Mouse (Mus musculus) thymus, postnatal 25 days (tissue): ENCODE measurements at regions not wholly inside any gene's neighbourhood (a gene's known extent, or its start where the extent isn't known, plus 50 kb on each side); places are given as distances from the start of the nearest gene placed in this dataset.

Source experiments
- DNase-seq: peaks from one replicate; pipeline ENCODE4 v3.0.0; 2022

DNA sequence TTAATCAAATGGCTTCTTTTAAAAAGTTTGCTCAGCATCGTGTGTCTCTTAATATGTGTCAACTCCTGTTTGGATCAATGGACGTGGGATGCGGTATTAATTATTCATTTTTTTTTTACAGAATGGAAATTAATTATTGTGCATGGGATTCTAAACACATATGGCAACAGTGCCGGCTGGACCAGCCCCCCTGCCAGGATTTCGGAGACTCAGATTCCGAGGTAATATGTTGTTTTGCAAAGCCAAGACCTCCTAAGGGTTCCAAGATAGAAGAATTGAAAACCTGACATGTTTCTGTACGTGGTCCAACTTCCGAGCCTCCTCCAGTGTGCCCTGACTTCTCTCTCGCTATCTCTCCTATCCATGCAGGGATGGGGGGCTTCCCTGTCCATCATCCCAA, 170.4 kb downstream of the 3110018I06Rik start:
- no peak for DNase-seq

DNA sequence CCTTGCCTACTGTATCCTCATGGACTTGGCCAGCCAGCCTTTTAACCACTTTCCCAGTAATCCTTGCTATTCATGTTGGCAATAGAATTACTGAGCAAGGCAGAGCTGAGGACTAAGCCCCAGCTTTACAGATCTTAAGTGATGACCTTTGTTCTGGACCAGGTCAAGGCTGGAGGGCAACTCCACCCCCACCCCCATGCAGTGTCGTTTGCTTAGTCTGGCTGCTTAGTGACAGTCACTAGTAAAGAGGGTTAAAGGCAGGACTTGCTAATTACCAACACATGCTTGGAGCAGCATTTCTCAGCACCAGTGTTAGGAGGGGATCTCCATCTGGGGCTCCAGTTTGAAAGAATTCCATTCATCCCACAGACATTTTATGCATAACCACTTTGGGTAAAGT, 174.2 kb downstream of the 3110018I06Rik start:
- no peak for DNase-seq

DNA sequence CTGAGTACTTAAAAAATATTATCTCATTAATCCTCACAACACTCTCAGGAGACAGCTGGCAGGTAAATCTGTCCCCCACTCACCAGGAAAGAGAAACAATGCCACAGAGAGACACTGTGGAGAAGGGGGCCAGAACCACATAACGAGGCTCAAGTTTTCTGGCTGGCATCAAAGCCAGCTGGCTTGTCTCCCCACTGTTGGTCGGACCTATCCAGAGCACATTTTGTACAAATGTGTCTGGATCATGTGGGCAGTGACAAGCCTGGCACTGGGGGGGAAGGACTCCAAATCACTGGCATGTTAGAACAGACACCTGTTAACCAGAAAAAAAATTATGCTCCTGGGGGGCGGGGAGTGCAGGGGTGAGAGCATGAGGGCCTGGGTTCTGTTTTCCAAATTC, 179.4 kb downstream of the 3110018I06Rik start:
- DNase-seq, result no peak

DNA sequence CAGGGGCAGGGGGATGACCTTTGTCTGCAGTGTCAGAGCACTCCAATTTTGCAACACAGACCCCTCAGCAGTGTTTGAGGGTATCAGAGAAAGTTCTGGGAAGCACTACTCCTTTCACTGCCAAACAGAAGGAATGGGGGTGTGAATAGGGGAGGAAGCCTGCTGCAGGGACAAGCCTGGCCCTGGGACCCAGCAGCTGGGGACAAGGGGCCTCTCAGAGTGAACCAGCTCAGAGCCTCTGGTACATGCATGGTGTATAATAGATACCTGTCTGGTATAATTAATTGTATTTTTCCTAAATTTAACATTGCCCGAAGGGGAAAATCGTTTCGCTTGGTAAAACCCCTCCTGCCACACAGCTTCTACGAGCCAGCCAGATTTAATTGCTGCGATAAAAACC, 180.6 kb downstream of the 3110018I06Rik start:
- no peak for DNase-seq

DNA sequence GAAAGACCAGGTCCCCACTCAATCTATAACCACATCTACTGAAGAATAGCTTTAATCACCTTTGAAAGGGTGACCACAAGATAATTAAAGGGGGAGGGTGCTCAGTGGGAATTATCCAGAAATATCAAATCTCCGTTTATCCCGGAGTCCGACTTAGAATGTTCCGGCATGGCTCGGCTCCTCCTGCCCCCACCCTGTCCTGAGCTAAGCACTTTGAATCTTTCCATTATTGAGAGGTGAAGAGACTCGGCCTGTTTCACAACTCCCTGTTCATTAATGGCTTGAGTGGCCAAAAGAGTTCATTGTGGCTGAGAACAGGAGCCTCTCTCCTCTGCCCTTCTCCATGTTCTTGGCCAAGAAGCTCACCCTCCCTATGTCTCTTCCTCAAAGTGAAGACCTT, 181.0 kb downstream of the 3110018I06Rik start:
- DNase-seq, result no peak

DNA sequence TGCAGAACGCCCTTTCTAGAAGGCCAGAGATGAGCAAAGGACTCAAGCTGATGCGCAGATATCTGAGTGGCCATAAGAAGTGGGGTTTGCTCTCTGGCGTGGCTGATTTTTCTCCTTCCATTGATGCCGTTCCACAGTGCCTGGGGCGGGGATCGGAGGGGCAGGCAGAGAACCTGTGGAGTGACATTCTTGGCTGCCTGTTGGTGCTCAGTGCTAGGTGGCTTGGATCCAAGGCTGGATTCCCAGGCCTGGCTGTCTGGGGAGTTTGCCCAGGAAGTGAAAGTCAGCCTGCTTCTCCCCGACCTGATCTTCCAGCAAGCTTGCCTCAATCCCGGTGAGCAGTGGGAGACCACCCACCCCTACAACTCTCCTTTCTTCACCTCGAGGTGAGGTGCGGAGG, 181.5 kb downstream of the 3110018I06Rik start:
- no peak for DNase-seq

DNA sequence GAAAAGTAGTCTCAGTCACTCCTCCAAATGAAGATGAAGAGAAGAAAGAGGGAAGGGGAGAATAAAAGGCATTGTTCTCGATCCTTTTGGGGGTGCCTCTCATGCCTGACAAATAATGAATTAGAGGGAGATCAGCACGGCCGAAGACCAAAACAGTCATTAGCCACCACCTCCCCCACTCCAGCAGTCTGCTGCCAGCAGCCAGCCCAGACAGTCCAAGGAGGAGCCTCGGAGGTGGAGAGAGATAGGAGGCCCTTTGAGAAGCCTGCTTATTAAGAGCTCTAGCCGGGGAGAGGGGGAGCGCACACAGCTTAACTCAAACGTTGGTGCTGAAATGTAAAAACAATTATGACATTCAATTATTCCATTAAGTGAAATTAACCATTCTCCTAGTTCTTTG, 188.6 kb downstream of the 3110018I06Rik start:
- no peak for DNase-seq

DNA sequence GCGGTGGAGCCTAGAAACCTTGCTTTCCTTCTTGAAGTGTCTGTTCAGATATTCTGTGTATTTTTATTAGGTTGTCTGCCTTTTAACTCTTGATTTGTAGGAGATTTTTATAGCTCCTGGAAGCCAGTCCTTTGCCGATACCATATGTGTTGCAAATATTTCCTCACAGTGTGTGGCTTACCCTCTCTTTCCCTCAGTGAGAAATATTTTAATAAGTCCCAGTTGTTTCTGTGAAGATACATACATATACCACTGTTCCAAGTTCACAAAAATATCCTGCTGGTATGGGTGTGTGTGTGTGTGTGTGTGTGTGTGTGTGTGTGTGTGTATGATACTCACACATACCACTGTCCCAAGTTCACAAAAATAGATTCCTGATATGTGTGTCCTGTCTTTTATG, 199.0 kb downstream of the 3110018I06Rik start:
- no peak for DNase-seq

DNA sequence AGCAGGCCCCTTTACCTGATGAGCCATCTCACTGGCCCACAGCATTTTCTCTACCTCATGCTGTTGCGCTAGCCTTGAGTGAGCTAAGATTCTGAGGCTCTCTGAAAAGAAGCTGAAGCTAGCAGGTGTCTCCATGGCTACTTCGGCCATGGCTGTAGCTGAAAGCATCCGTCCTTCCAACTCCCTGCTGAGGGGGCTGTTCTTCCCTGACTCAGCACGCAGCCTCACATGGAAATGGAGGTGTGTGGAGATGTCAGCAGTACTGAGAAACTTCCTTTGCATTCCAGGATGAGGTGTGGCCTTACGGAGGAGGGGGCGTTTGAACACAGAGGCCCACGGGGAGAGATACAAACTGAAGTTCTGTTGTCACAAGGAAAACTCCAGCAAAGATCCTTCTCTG, 201.0 kb downstream of the 3110018I06Rik start:
- DNase-seq, result no peak

DNA sequence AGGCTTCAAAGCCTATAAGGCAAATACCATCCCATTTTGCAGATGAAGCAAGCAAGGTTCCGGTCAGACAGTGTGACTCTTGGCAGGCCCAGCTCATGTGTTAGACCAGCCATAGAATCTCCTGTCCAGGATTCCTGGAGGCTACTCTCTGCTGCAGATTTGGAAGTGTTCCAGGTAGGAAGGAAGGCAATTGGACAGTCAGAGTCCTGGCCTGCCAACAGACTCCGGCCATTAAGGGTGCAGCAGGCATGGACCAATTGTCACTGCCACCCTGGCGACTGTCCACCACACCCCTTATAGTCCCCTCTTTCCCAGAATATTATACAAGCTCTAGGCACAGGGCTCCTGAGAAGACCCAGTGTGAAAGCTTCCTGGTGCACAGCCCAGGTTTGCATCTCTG, 201.6 kb downstream of the 3110018I06Rik start:
- no peak for DNase-seq

DNA sequence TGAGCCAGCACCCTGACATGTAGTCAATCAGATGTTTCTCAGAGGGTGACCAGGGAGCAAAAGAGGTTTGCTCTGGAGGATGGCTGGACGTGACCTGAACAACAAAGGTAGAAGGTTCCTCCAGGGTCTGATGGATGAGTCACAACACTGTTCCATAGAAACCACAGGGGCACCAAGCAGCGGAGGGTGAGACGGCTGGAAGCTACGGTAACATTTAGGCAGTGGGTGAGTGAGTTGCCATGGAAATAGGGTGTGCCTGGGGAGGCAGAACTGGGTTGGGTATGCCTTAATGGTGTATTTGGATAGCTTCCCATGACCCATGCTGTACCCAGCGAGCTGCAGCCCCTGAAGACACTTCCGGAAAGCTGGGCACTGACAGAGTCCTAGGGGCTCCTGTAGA, 205.3 kb downstream of the 3110018I06Rik start:
- DNase-seq, result no peak

DNA sequence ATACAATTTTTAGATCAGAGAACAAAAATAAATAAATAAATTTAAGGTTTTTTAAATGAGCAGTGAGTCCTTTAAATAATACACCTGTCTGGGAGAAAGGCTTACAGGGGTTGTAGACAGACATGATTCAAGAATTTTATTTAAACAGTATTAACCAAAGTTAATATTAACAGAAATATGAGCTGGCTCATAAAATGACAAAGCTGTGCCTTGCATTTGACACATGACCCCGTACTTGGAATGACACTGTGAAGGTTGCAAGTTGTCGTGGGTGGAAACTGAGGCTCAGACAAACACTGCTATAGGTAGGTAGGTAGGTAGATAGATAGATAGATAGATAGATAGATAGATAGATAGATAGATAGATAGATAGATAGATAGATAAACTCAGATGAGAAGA, 206.6 kb downstream of the 3110018I06Rik start:
- DNase-seq, result no peak

DNA sequence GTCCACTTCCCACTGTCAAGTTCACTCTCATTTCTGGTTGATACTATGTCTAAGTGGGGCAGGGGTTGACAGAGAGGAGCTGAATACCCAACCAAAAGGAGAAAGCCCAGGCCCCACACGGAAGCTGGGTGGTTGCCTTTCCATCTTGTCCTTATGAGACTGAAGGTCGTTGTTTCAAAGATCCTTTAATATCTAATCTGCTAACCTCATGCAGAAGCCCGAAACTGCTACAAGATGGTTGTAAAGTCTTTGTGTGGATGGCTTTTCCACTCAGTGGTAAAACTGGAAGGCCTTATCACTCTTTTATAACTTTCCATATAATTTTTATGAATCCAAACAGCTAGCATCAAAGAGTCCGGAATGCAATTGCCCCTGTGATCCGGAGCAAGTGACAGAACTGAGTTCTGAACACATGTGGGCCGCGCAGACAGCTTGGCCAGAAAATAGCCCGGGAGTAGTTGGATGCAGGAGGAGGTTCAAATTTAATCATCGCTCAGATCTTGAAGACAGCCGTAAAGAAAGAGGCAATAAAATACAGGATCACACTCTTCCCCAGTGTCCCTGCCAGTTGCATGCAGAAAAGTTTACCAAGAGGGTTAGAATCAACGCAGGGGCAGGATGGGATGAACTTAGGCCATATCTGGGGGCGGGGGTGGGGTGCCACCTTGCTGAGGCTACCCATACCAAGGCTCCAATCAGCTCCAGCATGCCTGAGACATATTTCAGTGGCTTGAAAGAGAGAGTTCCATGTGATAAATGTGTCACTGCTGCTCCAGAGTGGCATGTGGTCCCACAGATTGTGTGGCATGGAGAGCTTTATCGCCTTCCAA, 207.2 kb downstream of the 3110018I06Rik start:
- DNase-seq, result no peak

DNA sequence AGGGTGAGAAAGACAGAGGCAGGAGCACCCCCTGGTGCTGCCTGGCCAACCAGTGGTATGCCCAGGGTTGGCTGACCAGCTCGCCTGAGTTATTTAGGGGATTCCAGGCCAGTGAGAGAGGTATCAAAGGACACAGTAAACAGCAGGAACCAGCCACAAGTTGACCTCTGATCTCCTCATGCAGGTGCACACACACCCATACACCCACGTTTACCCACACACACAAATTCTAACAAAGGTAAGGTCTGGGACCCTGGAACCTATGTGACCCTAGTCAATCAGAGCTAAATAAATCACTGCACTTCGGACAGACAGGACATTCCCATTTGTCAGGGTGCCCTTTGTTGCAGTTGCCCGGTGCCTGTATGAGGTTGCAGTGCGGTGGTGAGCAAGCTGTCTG, 211.9 kb downstream of the 3110018I06Rik start:
- no peak for DNase-seq

DNA sequence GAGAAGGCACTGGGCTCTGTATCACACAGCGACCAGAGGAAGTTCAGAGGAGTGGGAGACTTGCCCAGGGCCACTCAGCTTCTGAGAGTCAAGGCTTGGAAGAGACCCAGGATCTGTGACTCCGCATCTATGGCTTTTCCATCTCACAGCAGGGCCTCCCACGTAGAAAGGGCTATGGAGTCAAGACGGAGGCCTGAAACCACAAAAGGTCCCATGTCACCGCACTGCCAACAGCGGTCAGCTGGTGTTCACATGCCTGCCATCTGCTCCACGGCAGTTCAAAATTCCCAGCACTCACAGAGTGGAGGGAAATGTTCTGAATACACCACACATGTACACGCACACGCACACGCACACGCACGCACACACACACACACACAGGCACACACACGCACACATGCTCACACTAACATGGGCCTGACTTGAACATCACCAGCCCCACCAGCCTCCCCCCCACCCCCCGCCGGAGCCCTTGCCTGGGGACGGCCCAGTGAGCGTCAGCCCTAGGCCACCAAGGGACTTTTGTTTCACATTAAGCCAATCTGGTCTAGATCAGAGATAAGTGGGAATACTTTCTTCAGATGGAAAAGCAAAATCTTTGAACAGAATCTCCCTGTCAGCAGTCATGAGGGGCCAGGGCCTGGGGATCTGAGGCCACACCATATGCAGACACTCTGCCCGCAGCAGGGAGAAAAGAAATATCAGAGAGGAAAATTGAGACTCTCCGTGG, 212.6 kb downstream of the 3110018I06Rik start:
- DNase-seq, result no peak

DNA sequence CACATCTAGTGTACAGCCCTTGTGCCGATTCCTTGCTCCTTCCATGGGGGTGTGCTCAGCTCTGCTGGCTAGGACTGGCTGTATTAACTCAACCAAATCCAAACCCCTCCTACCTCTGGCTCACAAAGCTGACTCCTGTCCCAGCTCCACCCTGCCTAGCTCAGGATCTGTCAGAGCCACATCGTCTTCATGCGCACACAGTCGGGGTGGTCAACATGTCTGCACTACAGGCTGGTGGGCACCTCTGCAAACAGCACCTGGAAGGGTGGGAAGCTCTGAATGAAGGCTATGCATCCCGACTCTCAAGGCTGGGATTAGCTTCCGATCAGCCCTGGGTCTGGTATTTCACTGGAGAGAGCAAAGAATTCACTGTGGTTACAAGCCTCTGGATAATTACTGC, 220.4 kb downstream of the 3110018I06Rik start:
- no peak for DNase-seq

DNA sequence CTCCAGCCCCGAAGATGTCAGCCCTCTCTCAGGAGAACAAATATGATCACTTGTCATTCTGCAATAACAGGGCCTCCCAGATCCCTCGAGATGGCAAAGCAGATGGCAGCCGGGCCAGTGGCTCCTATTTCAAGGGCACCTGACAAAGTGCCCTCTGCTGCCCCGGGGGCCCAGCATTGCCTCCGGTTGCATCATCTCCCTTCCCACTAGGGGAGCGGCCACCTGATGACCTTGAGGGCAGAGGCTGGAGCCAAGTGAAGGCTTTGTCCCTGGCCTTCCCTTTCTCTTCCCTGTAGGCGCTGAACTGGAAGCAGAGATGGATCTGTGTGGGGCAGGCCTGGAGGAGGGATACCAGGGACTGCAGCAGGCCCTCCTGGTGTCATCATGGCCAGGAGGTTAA, 222.6 kb downstream of the 3110018I06Rik start:
- no peak for DNase-seq

DNA sequence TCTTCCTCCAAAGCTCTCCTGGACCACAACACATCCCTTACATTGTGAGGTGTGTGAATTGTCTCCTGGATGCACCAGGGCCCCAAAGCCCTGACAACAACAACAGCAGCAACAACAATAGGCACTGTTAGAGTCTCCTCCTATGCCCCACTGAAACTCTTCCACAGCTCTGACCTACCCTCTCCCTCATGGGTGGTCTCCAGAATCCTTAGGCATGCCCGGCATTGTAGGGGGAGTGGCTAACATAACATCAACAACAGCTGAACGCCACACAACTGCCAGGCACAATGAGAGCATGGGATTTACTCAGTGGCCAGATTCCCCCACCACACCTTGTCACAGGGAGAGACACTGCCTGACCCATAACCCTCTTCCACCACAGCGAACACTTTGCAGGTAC, 223.2 kb downstream of the 3110018I06Rik start:
- no peak for DNase-seq

DNA sequence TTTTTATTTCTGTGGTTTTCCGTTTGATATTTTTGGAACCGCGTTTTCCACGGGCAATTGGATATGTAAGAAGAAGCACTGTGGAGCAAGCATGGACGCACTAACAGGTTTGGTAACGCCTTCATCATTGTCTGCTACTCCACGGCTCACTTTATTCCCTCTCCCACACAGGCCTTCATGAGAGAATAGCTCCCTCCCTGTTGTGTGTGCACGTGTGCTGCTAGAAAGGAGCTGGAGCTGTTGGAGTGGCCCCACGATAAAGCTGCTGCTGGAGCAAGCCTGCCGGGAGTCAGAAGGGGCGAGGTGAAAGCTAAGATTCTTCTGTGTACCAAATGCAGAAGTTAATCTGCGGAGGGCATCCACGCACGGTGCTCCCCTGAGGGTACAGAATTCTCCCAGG, 224.8 kb downstream of the 3110018I06Rik start:
- no peak for DNase-seq

DNA sequence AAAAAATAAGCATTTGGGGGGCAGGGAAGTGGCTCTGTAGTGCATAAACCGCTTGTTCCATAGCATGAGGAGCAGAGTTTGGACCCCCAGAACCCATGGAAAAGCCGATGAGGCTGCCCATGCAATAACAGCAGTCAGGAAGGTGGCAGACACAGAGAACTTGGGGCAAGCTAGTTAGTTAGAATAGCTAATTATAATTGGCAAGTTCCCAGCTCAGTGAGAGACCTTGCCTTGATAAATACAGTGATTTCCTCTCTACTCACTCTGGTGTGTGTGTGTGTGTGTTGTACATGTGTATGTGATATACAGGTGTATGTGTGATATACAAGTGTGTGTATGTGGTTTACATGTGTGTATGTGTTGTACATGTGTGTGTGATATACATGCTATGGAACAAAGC, 226.4 kb downstream of the 3110018I06Rik start:
- DNase-seq, result no peak

DNA sequence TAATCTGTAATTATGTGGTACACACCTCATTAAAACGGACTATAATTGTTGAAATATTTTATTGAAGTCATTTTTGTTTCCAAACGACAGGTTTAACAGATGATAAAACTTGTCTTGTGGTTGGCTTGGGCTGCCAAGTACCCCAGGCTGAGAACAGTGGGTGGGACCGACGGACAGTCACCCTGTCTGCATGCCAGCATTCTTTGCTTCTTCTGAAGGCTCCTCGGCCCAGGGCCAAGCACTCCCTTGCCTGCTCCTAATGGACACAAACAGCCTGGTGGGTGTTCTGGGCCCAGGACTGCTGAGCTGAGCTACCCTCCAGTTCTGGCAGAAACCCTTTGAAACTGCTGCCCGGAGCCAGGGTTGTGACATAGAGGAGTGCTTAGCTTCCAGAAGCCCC, 227.4 kb downstream of the 3110018I06Rik start:
- no peak for DNase-seq

DNA sequence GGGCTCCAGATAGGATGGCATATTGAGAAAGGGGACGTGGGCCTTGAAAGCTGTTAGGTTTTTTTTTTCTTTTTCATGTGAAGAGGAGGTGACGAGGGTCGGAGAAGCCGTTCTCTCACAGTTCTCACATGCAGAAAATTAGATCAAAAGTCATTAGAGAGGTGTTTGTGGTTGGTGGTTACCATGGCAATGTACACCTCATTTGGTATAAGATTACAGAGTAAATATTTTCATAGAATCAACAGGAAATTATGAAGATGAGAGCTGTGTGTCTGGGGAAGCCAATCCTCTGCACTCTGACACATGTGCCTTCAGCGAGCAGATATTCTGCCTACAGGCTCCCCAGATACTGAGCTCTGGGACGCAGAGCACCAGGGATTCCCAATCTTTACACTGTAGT, 232.5 kb downstream of the 3110018I06Rik start:
- DNase-seq, result no peak

DNA sequence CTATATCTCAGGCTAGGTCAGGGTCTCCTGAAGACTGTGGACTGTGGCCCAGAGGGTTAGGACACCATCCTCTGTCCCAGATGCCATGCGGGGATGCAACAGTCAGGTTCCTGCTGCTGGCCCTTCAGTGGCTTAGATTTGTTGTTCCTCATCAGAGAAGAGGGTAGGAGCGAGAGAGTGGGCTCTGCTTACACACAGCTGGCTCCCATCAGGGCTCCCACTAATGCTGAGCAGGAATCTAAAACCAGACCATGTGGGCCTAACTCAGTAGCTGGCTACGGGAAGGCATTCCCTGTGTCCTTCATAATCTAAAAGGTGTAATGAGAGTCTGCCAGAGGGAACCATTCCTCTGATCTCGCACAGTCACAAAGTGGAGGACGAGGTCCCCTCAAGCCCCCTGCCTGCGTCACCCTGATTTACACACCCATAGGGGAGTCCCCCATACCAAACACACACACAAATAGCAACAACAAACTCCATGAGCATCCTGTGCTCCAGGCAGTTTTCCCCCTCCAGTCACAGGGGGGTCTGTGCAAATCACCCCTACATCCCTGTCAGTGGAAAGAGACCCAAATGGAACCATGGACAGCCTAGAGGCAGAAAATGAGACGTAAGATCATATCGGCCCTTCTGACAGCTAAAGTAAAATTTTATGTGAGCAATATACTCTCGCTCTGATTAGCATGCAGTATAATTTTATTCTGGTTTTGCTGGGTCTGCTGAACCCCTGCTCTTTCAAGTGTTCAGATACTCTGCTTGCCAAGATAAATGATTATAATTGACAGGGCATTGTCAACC, 234.8 kb downstream of the 3110018I06Rik start:
- no peak for DNase-seq

DNA sequence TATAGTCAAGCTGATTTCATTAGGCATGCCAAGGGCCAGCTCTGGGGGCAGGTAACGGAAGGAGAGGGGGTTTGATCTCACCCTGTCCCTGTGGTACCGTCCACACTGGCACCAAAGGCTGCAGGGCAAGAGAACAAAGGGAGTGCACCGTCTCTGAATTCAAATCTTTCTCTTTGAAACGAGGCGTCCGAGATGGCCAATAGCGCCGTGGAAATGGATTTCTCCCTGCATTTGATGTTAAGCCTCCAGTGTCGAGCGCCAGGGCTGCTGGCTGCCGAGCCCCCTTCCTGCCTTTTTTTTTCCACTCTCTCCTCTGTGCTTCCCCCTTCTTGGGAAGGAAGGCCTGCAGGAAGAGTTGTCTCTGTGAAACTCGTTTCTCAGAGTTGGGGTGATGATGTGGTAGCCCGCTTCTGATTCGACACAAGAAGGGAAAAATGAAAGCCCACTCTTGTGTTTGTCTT, 235.5 kb downstream of the 3110018I06Rik start:
- DNase-seq, result no peak
